Mouse (Mus musculus) G1E (cell line): ENCODE data around the gene Smg9.

Experiments used
- CTCF ChIP-seq: IDR thresholded peaks from 2 replicates; pipeline ENCODE4 v1.5.1; 2012; ENCODE audit warnings: low read depth, low read length, inconsistent platforms, mixed read lengths
- GATA1 ChIP-seq: IDR thresholded peaks from 2 replicates; pipeline ENCODE4 v1.6.1; 2012; ENCODE audit warnings: borderline replicate concordance, low read length, inconsistent platforms, mixed read lengths
- GATA2 ChIP-seq: IDR thresholded peaks from 2 replicates; pipeline ENCODE4 v1.6.1; 2012; ENCODE audit warnings: low read depth, low read length, inconsistent platforms, borderline replicate concordance
- POLR2AphosphoS5 ChIP-seq: IDR thresholded peaks from 2 replicates; pipeline ENCODE4 v1.6.1; 2012; ENCODE audit warnings: low read depth, low read length, inconsistent platforms; ENCODE audit not compliant: insufficient replicate concordance
- TAL1 ChIP-seq: conservative IDR thresholded peaks from 2 replicates; pipeline ENCODE4 v1.6.1; 2012; ENCODE audit warnings: low read depth, low read length, inconsistent platforms, mixed read lengths

GRCm38 (mm10) chr7:24391687-24392086 is 7.7 kb upstream of the Smg9 start:
- no peak for TF ChIP-seq CTCF
- TF ChIP-seq GATA1 = no peak
- TF ChIP-seq TAL1 = no peak
- TF ChIP-seq POLR2AphosphoS5 = no peak
- TF ChIP-seq GATA2 = no peak
